Mouse (Mus musculus) lung, embryonic 14.5 days (tissue): ENCODE measurements around the gene Fcamr. TPM values are rescaled to one million over a fixed set of nuclear protein-coding genes. Genes with fewer than 3 reads are reported as not detected.

Source experiments
- ATAC-seq: fragments of 200-750 bp; cut with Nextera tagmentation; 2 replicates; pipeline ENCODE4 v1.8.0; 2017; ENCODE audit warnings: mild to moderate bottlenecking, moderate TSS enrichment, moderate library complexity; ENCODE audit not compliant: insufficient read depth
- DNase-seq: peaks from one replicate; pipeline ENCODE4 v3.0.0-alpha.2; 2015
- H3K27ac ChIP-seq: fragments of 300-500 bp; sonication (generic); 2 replicates; pipeline ENCODE4 v1.5.1; 2014; ENCODE audit warnings: low read depth, mild to moderate bottlenecking, moderate library complexity
- H3K27me3 ChIP-seq: fragments of 300-500 bp; sonication (generic); 2 replicates; pipeline ENCODE4 v1.6.1; 2014; ENCODE audit warnings: low read length, control low read depth; ENCODE audit not compliant: insufficient read depth
- H3K36me3 ChIP-seq: fragments of 300-500 bp; sonication (generic); 2 replicates; pipeline ENCODE4 v1.6.1; 2014; ENCODE audit warnings: control low read depth; ENCODE audit not compliant: insufficient read depth
- H3K4me1 ChIP-seq: fragments of 300-500 bp; sonication (generic); 2 replicates; pipeline ENCODE4 v1.6.1; 2014; ENCODE audit warnings: antibody characterized with exemption, control low read depth; ENCODE audit not compliant: insufficient read depth
- H3K4me2 ChIP-seq: fragments of 300-500 bp; sonication (generic); 2 replicates; pipeline ENCODE4 v1.6.1; 2014; ENCODE audit warnings: mild to moderate bottlenecking
- H3K4me3 ChIP-seq: fragments of 300-500 bp; sonication (generic); 2 replicates; pipeline ENCODE4 v1.5.1; 2014; ENCODE audit warnings: low read depth, low read length
- H3K9ac ChIP-seq: fragments of 300-500 bp; sonication (generic); 2 replicates; pipeline ENCODE4 v1.6.1; 2014
- H3K9me3 ChIP-seq: fragments of 300-500 bp; sonication (generic); 2 replicates; pipeline ENCODE4 v1.6.1; 2016; ENCODE audit warnings: low read depth, low read length, control low read depth
- CTCF ChIP-seq: IDR thresholded peaks from 2 replicates; pipeline ENCODE4 v1.5.1; 2016; ENCODE audit warnings: antibody characterized with exemption, low read depth
- WGBS: fragments of 180-500 bp; shearing (Covaris S2); extraction: QIAGEN DNeasy Blood & Tissue Kit; methylation state at CpG from one replicate; pipeline ENCODE4 v1.1.7; 2014; 5-methylcytosine and 5-hydroxymethylcytosine counted together
- polyA plus RNA-seq: library from polyadenylated mRNA; unstranded; fragments of >200 nt; fragmentation: Nextera tagmentation; extraction: Ambion mirVana; gene quantifications from 2 replicates; pipeline ENCODE4 v1.2.1, GENCODE M21; 2014

The Fcamr gene
- polyA plus RNA-seq, 1 experiment from 2014 or later, result not detected

DNA sequence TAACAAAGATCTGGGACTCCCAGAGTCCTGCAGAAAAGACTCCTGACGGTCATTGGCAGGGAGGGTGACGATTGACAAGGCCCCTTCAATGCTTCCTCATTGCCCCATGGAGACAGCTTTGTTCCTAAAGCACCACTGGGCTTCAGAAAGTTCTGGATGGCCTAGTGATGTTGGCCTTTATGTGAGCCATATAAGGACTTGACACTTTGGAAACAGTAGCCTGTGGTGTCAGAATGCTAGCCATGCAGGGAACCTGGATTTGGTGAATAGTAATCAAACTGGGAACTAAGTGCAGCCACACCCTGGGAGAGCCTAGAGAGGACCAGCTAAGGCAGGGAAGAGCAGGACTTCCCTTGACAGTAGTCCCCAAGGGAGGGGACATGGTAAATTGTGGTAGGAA lies 809 bp downstream of the Fcamr start:
- no peaks in the 10 kb centered on the region for H3K36me3 ChIP-seq
- no peak overlapping the region for H3K4me3 ChIP-seq
- no peak overlapping the region for H3K9ac ChIP-seq
- WGBS, result 69% methylated on average over 2 of the region's 2 CpGs
- H3K9me3 ChIP-seq, result no peaks in the 10 kb centered on the region
- TF ChIP-seq CTCF, result no peak
- ATAC-seq (no peak), DNase-seq (no peak)
- H3K4me2 ChIP-seq, result no peak overlapping the region
- no peaks in the 10 kb centered on the region for H3K4me1 ChIP-seq
- no peaks in the 10 kb centered on the region for H3K27me3 ChIP-seq
- H3K27ac ChIP-seq, result no peak overlapping the region

DNA sequence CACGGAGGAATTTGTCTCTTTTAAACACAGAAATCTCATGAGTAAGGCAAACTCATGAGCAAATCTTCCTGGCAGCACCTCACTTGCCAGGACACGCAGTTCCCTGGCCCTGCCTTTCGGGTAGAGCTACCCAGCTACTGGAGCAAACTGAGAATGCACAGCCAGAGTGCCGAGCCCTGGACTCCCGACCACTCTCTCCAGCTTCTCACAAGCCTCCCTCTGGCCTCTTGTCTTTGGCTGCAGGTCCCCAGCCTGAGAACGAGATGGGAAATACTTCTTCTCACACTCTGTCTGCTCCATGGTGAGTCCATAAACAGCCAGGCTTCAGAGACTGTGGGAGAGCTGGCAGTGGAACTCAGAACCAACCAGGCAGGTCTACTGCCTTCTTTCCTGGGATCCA lies 2.3 kb downstream of the Fcamr start:
- Histone ChIP-seq H3K36me3 (no peaks in the 10 kb centered on the region), H3K4me3 (no peak overlapping the region), H3K27ac (no peak overlapping the region), H3K4me2 (no peak overlapping the region), H3K4me1 (no peaks in the 10 kb centered on the region), H3K27me3 (no peaks in the 10 kb centered on the region), H3K9me3 (no peaks in the 10 kb centered on the region), H3K9ac (no peak overlapping the region)
- 39% methylated on average over 6 of the region's 6 CpGs for WGBS
- TF ChIP-seq CTCF, result no peak
- DNase-seq (no peak), ATAC-seq (no peak)

DNA sequence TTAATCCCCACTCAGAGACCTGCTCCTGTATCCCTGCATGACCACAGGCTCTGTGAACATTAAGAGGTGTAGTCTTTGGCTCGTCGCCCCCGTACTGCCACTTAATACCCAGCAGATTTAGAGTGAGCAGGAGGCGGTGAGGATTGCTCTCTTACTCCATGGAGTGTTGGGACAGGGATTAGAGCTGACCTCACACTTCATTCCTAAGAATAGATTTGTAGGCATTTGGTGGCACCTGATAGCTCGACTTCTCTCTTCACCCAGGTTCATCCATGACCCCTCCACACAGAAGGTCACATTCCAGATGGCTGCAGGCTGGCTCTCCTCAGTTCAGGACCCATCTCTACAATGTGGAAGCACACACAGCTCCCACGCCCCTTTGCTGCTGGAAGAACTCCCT lies 3.6 kb downstream of the Fcamr start:
- no peaks in the 10 kb centered on the region for H3K9me3 ChIP-seq
- ATAC-seq, result no peak
- no peak for TF ChIP-seq CTCF
- no peak overlapping the region for H3K9ac ChIP-seq
- no peaks in the 10 kb centered on the region for H3K4me1 ChIP-seq
- H3K4me3 ChIP-seq, result no peak overlapping the region
- H3K4me2 ChIP-seq, result no peak overlapping the region
- H3K27ac ChIP-seq, result no peak overlapping the region
- WGBS, result 34% methylated on average over 6 of the region's 6 CpGs
- H3K27me3 ChIP-seq, result no peaks in the 10 kb centered on the region
- no peak for DNase-seq
- no peaks in the 10 kb centered on the region for H3K36me3 ChIP-seq

DNA sequence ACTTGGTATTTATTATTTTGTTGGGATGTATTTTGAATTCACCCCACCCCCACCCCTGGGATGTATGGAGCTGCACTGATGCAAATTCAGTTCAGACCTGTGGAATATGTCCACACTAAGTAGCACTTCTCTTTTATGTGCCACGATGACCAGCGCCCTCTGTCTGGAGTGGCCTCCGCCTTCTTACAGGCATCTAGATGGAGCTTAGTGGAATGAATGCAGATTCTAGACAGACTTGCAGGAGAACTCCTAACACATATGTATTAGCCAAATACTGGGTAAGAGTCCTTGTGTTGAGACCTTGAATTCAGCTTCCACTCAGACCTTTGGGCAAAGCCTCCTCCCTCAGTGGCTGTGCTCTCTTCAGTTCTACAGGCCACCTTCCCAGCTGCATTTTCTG lies 10.2 kb downstream of the Fcamr start:
- WGBS, result 72% methylated on average over 3 of the region's 3 CpGs
- Histone ChIP-seq H3K4me1 (no peaks in the 10 kb centered on the region), H3K9ac (no peak overlapping the region), H3K4me3 (no peak overlapping the region), H3K27me3 (no peaks in the 10 kb centered on the region), H3K9me3 (no peaks in the 10 kb centered on the region), H3K36me3 (no peaks in the 10 kb centered on the region), H3K27ac (no peak overlapping the region), H3K4me2 (no peak overlapping the region)
- no peak for TF ChIP-seq CTCF
- ATAC-seq (no peak), DNase-seq (no peak)

DNA sequence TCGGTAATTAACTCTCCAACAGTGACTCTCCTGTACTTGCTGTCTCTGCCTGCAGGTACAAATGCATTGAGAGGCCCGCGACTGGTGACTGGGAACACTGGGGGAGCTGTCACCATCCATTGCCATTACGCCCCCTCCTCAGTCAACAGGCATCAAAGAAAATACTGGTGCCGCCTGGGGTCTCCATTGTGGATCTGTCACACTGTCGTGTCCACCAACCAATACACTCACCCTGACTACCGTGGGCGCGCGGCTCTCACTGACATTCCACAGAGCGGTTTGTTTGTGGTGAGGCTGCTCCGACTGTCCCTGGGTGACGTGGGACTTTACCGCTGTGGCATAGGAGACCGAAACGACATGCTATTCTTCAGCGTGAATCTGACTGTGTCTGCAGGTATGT lies 10.6 kb downstream of the Fcamr start:
- H3K4me2 ChIP-seq, result no peak overlapping the region
- no peak for TF ChIP-seq CTCF
- DNase-seq, result no peak
- H3K27ac ChIP-seq, result no peak overlapping the region
- no peaks in the 10 kb centered on the region for H3K27me3 ChIP-seq
- H3K4me1 ChIP-seq, result no peaks in the 10 kb centered on the region
- no peaks in the 10 kb centered on the region for H3K36me3 ChIP-seq
- WGBS, result 55% methylated on average over 17 of the region's 17 CpGs
- no peak overlapping the region for H3K9ac ChIP-seq
- no peaks in the 10 kb centered on the region for H3K9me3 ChIP-seq
- no peak overlapping the region for H3K4me3 ChIP-seq
- ATAC-seq, result no peak

DNA sequence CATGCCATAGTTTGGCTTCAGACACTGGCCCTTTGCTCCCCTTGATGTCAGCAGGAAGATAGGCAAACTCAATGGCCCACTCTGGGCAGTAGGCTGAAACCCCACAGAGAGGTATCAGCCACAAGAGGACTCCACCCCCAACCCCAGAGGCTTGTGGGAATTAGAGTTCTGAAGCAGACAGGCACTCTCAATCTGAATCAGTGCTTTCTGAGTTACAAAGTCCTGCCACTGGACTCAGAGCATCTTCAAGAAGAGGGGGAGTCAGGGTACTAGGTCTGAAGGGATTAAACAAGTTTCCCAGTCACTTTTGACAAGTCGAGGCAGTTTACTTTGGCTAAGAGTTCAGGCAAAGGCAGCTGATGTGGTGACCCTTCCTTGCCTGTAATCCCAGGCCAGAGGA lies 19.0 kb downstream of the Fcamr start:
- H3K9me3 ChIP-seq, result no peaks in the 10 kb centered on the region
- ATAC-seq (no peak), DNase-seq (no peak)
- no peaks in the 10 kb centered on the region for H3K36me3 ChIP-seq
- no peaks in the 10 kb centered on the region for H3K4me1 ChIP-seq
- no peaks in the 10 kb centered on the region for H3K27me3 ChIP-seq
- TF ChIP-seq CTCF, result no peak
- H3K4me2 ChIP-seq, result no peak overlapping the region
- H3K4me3 ChIP-seq, result no peak overlapping the region
- no peak overlapping the region for H3K9ac ChIP-seq
- 62% methylated on average over 1 of the region's 1 CpGs for WGBS
- no peak overlapping the region for H3K27ac ChIP-seq

DNA sequence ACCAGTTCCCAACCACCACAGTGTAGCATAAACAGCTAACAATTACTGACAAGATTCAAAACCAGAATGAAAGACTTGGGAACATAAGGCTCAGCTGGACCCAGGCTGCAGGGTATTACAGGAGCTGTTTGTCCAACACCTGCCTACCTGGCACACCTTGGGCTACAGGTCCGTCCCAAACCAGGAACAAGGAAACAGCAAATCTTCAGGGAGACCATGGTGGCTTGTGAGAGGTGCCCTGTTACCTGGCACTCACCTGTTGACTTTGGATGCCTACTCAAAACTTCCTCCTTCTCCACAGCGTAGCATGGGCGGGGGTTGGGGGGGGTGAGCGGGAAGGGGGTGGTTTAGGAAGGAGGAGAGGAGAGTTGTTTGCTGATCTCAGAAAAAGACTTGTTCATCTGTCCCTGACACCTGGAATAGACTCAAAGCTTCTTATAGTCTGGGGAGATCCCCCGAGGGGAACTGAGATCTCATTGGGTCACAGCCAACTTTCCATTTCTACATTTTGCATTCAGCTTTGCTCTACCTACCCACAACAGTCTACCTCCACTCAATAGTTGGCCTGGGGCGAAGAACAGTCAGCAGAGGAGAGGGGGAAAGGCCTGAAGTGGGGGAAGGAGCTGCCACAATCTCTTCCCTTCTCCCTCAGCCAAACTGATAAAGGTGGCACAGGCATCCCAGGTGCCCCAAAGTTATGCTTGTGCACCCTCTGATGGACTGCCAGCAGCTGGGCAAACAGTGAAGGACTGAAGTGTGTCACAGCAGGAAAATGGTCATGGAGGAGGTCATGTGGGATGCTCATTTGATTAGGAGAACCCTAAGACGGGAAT lies 19.8 kb downstream of the Fcamr start:
- 70% methylated on average over 7 of the region's 7 CpGs for WGBS
- TF ChIP-seq CTCF, result no peak
- no peak for ATAC-seq
- H3K4me1 ChIP-seq, result no peaks in the 10 kb centered on the region
- no peaks in the 10 kb centered on the region for H3K27me3 ChIP-seq
- no peak overlapping the region for H3K9ac ChIP-seq
- H3K4me2 ChIP-seq, result no peak overlapping the region
- no peak overlapping the region for H3K4me3 ChIP-seq
- no peaks in the 10 kb centered on the region for H3K9me3 ChIP-seq
- no peaks in the 10 kb centered on the region for H3K36me3 ChIP-seq
- DNase-seq, result no peak
- H3K27ac ChIP-seq, result no peak overlapping the region

DNA sequence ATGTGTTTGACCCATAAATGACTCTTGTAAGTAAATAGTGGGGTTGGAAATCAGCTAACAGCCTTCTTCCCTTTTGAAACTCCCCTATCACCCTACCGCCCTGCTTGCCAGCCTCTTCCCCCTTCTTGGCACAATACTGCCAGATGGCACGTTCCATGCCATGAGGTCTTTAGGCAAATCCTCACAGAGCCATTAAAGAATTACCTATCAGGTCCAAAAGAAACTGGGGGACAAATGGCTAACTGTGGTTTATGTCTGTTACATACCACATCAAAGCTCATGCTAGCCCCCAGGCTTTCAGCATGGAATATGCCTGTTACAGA lies 20.4 kb downstream of the Fcamr start:
- no peak overlapping the region for H3K4me3 ChIP-seq
- TF ChIP-seq CTCF, result no peak
- 81% methylated on average over 2 of the region's 2 CpGs for WGBS
- H3K9ac ChIP-seq, result no peak overlapping the region
- DNase-seq (no peak), ATAC-seq (no peak)
- no peaks in the 10 kb centered on the region for H3K27me3 ChIP-seq
- no peaks in the 10 kb centered on the region for H3K9me3 ChIP-seq
- H3K27ac ChIP-seq, result no peak overlapping the region
- no peaks in the 10 kb centered on the region for H3K36me3 ChIP-seq
- H3K4me2 ChIP-seq, result no peak overlapping the region
- H3K4me1 ChIP-seq, result no peaks in the 10 kb centered on the region
